Mouse (Mus musculus) small intestine, adult 2 months (tissue): ENCODE data around the gene Pla2g10.
"Not testable (repeated sequence)": the region's sequence is repeated elsewhere in the genome, so short reads cannot be mapped to it uniquely, and the experiment has no call there.

Experiments used
- CTCF ChIP-seq: fragments of 200-500 bp; IDR thresholded peaks from 2 replicates; pipeline ENCODE4 v1.5.1; 2012; ENCODE audit warnings: low read depth, mild to moderate bottlenecking, control low read depth, inconsistent platforms, low read length, moderate library complexity, mixed read lengths; ENCODE audit not compliant: insufficient replicate concordance, insufficient read length; ENCODE audit errors: extremely low read depth
- POLR2A ChIP-seq: fragments of 200-500 bp; IDR thresholded peaks from 2 replicates; pipeline ENCODE4 v1.6.1; 2012; ENCODE audit warnings: low read depth, mild to moderate bottlenecking, control low read depth, inconsistent platforms, low read length, moderate library complexity

DNA sequence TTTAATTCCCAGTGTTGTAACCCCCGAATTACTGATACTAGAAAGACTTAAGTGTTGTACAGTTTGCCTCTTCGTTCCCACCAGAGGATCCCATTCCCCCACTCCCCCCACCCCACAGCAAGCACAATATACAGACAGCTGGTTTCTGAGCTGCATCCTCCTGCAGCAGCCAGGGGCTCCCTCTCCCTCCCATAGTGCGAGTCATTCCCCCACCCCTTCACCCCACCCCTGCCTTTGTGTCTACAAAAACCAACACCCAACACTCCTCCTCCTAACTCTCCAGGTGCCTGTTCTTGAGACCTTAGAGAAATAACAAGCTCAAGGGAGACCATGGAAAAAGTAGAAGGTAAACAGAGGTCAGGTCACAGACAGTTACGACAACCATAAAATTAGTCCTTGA, 40.8 kb upstream of the Pla2g10 start:
- TF ChIP-seq POLR2A, CTCF: not testable (repeated sequence)
